Mouse (Mus musculus) myocyte (in vitro differentiated cells): ENCODE measurements around the gene Olfr884. TPM values are rescaled to one million over a fixed set of nuclear protein-coding genes. Genes with fewer than 3 reads are reported as not detected.

ENCODE experiments used
- H3K27me3 ChIP-seq: one replicate; pipeline ENCODE4 v1.6.1; 2011; ENCODE audit not compliant: control insufficient read depth, insufficient read depth, insufficient read length
- H3K36me3 ChIP-seq: one replicate; pipeline ENCODE4 v1.6.1; 2011; ENCODE audit not compliant: control insufficient read depth, insufficient read depth
- H3K4me2 ChIP-seq: one replicate; pipeline ENCODE4 v1.6.1; 2011; ENCODE audit warnings: low read depth, control low read depth
- H3K4me3 ChIP-seq: one replicate; pipeline ENCODE4 v1.5.1; 2011; ENCODE audit warnings: mild to moderate bottlenecking, control low read depth, moderate library complexity
- H3K79me2 ChIP-seq: one replicate; pipeline ENCODE4 v1.6.1; 2011; ENCODE audit not compliant: control insufficient read depth, insufficient read depth
- H3ac ChIP-seq: one replicate; pipeline ENCODE4 v1.6.1; 2011; ENCODE audit not compliant: control insufficient read depth, insufficient read length
- CEBPB ChIP-seq: IDR thresholded peaks from 2 replicates; pipeline ENCODE4 v1.6.1; 2011; ENCODE audit warnings: mild to moderate bottlenecking, moderate library complexity; ENCODE audit not compliant: poor library complexity, insufficient read depth, severe bottlenecking
- E2F4 ChIP-seq: IDR thresholded peaks from one replicate; pipeline ENCODE4 v1.6.1; 2011; ENCODE audit warnings: mild to moderate bottlenecking, control low read depth, moderate library complexity; ENCODE audit not compliant: insufficient read depth
- MAX ChIP-seq: IDR thresholded peaks from one replicate; pipeline ENCODE4 v1.6.1; 2011; ENCODE audit warnings: low read depth, mild to moderate bottlenecking, control low read depth
- MYOD1 ChIP-seq, 3 experiments: IDR thresholded peaks; one replicate each; pipeline ENCODE4 v1.6.1; 2011; ENCODE audit warnings: control low read depth in 2 of 3, low read depth in 2 of 3, mild to moderate bottlenecking in 2 of 3, moderate library complexity in 1 of 3; ENCODE audit not compliant: insufficient read length in 2 of 3, control insufficient read depth in 1 of 3
- MYOG ChIP-seq, 3 experiments: IDR thresholded peaks; one replicate each; pipeline ENCODE4 v1.6.1; 2011; ENCODE audit warnings: control low read depth in 2 of 3, low read depth in 2 of 3, mild to moderate bottlenecking in 2 of 3; ENCODE audit not compliant: insufficient read length in 2 of 3, control insufficient read depth in 1 of 3, insufficient read depth in 1 of 3
- POLR2A ChIP-seq: IDR thresholded peaks from one replicate; pipeline ENCODE4 v1.6.1; 2011; ENCODE audit warnings: low read depth, mild to moderate bottlenecking, control low read depth, moderate library complexity; ENCODE audit not compliant: insufficient read length
- POLR2AphosphoS2 ChIP-seq: IDR thresholded peaks from one replicate; pipeline ENCODE4 v1.6.1; 2011; ENCODE audit warnings: low read depth, control low read depth; ENCODE audit not compliant: insufficient read length
- REST ChIP-seq: IDR thresholded peaks from one replicate; pipeline ENCODE4 v1.6.1; 2011; ENCODE audit warnings: mild to moderate bottlenecking, control low read depth, moderate library complexity; ENCODE audit not compliant: insufficient read depth, insufficient read length
- SRF ChIP-seq: IDR thresholded peaks from one replicate; pipeline ENCODE4 v1.6.1; 2011; ENCODE audit warnings: low read depth; ENCODE audit not compliant: control insufficient read depth, insufficient read length
- TCF12 ChIP-seq: IDR thresholded peaks from one replicate; pipeline ENCODE4 v1.6.1; 2011; ENCODE audit warnings: mild to moderate bottlenecking, control low read depth; ENCODE audit not compliant: poor library complexity, insufficient read depth, severe bottlenecking
- TCF3 ChIP-seq: IDR thresholded peaks from one replicate; pipeline ENCODE4 v1.6.1; 2011; ENCODE audit warnings: low read depth, control low read depth; ENCODE audit not compliant: insufficient read length
- USF1 ChIP-seq: IDR thresholded peaks from one replicate; pipeline ENCODE4 v1.6.1; 2011; ENCODE audit warnings: low read depth, mild to moderate bottlenecking, control low read depth, moderate library complexity
- polyA plus RNA-seq: library from polyadenylated mRNA; unstranded; fragments of >200 nt; fragmentation: generic; extraction: Trizol; gene quantifications from one replicate; pipeline ENCODE4 v1.2.1, GENCODE M21; 2012; ENCODE audit warnings: missing spikeins

Olfr884 gene
- polyA plus RNA-seq, 1 experiment, result not detected

DNA sequence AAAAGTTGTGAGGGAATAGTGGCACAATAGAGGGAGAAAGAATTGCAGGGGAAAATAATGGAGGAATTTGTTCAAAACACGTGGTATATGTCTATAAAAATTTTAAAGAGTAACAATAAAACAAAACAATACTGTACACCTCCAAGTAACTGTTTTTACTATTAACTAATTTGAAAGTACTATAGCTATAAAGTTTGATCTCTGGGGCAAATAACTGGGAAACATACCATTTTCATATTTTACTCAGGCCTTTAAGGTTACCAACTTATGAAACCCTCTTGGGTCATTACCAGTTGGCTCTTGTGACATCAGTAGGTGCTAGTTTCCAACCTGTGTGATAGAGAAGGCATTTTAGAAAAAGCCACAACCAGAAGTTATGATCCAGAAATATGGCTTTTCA lies 37.4 kb downstream of the Olfr884 start, which contains the start of gene Olfr887:
Olfr887 (plus strand) TSS at position 301 of the 400 bp plus-strand sequence.
- Histone ChIP-seq H3K36me3 (no peaks in the 10 kb centered on the region), H3K4me2 (no peak within 1 kb of the TSS), H3K79me2 (no peaks in the 10 kb centered on the region), H3K27me3 (no peaks in the 10 kb centered on the region), H3K4me3 (no peak within 1 kb of the TSS), H3ac (no peak within 1 kb of the TSS)
- TF ChIP-seq POLR2AphosphoS2 (no peak), E2F4 (no peak), TCF3 (no peak), MAX (no peak), USF1 (no peak), TCF12 (no peak), SRF (no peak), CEBPB (no peak), MYOD1 (IDR thresholded peaks at IDR 0.05; ENCODE audit: control insufficient read depth in 1 of 3, insufficient read length in 2 of 3, low read depth in 2 of 3) (no peak), MYOG (IDR thresholded peaks at IDR 0.05; ENCODE audit: control insufficient read depth in 1 of 3, insufficient read depth in 1 of 3, insufficient read length in 2 of 3, low read depth in 2 of 3) (no peak), REST (no peak), POLR2A (no peak)

Other genes starting within 250 kb of the Olfr884 start
- not detected for gene Olfr876, start 243.5 kb upstream of the Olfr884 start, polyA plus RNA-seq
- gene Olfr877, start 192.3 kb upstream of the Olfr884 start, polyA plus RNA-seq, result not detected
- not detected for gene Olfr145, start 149.8 kb upstream of the Olfr884 start, polyA plus RNA-seq
- gene Olfr878, start 128.7 kb upstream of the Olfr884 start, polyA plus RNA-seq, result not detected
- not detected for gene Olfr881, start 54.7 kb upstream of the Olfr884 start, polyA plus RNA-seq
- not detected for gene Olfr883, start 20.7 kb upstream of the Olfr884 start, polyA plus RNA-seq
- not detected for gene Olfr885, start 14.8 kb downstream of the Olfr884 start, polyA plus RNA-seq
- not detected for gene Olfr887, start 37.5 kb downstream of the Olfr884 start, polyA plus RNA-seq
- gene Olfr888, start 61.6 kb downstream of the Olfr884 start, polyA plus RNA-seq, result not detected
- not detected for gene Olfr889, start 68.6 kb downstream of the Olfr884 start, polyA plus RNA-seq
- not detected for gene Olfr890, start 96.0 kb downstream of the Olfr884 start, polyA plus RNA-seq
- not detected for gene Olfr891, start 134.3 kb downstream of the Olfr884 start, polyA plus RNA-seq
- gene Olfr893, start 161.8 kb downstream of the Olfr884 start, polyA plus RNA-seq, result not detected
- not detected for gene Olfr894, start 171.5 kb downstream of the Olfr884 start, polyA plus RNA-seq
- gene Olfr143, start 206.2 kb downstream of the Olfr884 start, polyA plus RNA-seq, result not detected
- gene Olfr895, start 221.3 kb downstream of the Olfr884 start, polyA plus RNA-seq, result not detected
- gene Olfr896-ps1, start 244.6 kb downstream of the Olfr884 start, polyA plus RNA-seq, result not detected